Mouse (Mus musculus) cerebellum, postnatal 36 days (tissue): ENCODE data around the gene Steap3.
"Not testable (repeated sequence)": the region's sequence is repeated elsewhere in the genome, so short reads cannot be mapped to it uniquely, and the experiment has no call there.

Experiments used
- DNase-seq, 2 experiments: peaks; one replicate each; pipeline ENCODE4 v3.0.0; 2021 to 2022; ENCODE audit warnings: mixed read lengths in 2 of 2

The Steap3 gene

GRCm38 (mm10) chr1:120272605-120273004 lies at the start of gene Steap3:
Steap3 (minus strand) TSS chr1:120272705.
- DNase-seq: no peak

- DNase-seq: no peak
These were observed 48.9 kb upstream of the Steap3 start for GRCm38 (mm10) chr1:120321270-120322021.

DNA sequence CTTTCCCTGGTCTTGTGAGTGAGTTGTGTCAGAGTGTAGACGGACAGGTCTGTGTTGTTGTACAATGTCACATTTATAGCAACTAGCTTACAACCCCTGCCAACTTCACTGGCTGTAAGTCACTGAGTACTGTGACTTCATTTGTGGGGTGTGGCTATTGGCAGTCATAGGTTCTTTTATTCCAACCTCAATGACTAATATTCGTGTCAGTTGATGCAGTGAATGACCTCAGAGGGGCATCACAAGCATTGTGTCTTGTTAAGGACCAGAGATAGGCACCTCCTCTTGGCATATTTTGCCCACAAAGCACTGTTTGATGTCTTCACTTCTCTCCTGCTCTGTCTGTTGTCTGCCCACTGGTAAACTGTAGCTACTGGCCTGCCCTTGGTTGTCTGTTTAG lies 33.3 kb upstream of the Steap3 start:
- DNase-seq: no peak

DNA sequence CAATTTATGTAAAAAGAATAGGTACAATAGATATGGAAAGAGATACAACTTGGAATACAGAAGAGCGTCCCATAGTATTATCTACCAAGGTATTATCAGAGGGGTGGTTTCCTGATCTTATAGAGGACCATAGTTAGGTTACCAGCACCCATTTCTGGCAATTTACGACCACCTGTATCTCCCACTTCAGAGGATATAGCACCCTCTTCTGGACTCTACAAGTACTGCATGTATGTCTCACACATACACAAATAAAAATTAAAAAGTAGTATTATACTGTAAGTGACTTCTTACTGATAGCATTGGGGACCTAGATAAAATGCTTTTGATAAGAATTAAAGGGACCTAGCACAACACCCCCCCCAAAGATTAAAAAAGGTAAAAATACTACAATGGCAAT lies 24.4 kb upstream of the Steap3 start:
- DNase-seq: no peak

DNA sequence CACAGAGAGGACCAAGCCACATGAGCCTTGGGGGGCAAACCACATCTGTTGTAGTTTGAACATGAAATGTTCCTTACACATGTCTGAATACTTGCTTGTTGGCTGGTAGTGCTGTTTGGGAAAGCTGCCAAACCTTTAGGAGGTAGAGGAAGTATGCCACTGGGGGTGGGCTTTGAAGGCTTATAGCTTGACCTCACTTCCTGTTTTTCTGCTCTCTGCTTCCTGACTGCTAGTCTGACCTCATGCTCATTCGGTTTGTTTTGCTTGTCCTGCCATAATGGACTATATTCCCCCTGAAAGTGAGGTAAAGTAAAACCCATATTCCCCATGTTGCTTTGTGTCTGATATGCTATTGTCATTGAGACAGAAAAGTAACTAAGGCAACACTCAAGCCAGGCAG lies 21.3 kb upstream of the Steap3 start:
- DNase-seq: no peak

GRCm38 (mm10) chr1:120291709-120292108 lies 19.2 kb upstream of the Steap3 start:
- no peak for DNase-seq

- DNase-seq: no peak
These were observed 17.3 kb upstream of the Steap3 start for GRCm38 (mm10) chr1:120289843-120290242.

GRCm38 (mm10) chr1:120287679-120288078 lies 15.2 kb upstream of the Steap3 start:
- DNase-seq: no peak

DNA sequence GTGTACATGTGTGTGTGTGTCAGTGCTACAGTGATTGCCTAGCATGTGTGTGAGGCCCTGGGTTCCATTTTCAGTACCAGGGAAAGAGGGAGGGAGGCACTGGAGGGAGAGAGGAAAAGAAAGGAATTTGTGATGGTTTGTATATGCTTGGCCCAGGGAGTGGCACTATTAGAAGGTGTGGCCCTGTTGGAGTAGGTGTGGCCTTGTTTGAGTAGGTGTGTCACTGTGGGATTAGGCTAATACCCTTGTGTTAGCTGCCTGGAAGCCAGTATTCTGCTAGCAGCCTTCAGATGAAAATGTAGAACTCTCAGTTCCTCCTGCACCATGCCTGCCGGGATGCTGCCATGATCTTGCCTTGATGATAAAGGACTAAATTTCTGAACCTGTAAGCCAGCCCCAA lies 3.6 kb upstream of the Steap3 start:
- not testable (repeated sequence) for DNase-seq

GRCm38 (mm10) chr1:120275224-120275623 lies 2.7 kb upstream of the Steap3 start:
- DNase-seq: no peak

DNA sequence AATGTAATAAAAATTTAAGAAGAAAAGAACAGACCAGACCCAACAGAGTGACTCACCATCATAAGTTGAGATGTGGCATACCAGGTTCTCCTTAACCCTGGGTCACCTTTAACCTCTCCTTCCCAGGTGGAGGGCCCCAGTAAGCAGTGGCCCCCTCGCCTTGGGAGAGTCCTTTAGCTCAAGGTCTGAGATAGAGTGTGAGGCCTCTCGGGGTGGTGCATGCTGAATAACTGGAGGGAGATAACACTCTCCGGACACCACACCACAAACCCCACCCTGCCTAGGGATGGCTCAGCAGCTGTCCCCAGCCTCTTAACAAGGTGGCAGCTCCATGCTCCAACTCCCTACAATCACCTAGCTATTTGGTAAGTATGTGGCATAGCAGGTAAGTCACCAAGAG lies 1.6 kb downstream of the Steap3 start:
- DNase-seq: no peak

DNA sequence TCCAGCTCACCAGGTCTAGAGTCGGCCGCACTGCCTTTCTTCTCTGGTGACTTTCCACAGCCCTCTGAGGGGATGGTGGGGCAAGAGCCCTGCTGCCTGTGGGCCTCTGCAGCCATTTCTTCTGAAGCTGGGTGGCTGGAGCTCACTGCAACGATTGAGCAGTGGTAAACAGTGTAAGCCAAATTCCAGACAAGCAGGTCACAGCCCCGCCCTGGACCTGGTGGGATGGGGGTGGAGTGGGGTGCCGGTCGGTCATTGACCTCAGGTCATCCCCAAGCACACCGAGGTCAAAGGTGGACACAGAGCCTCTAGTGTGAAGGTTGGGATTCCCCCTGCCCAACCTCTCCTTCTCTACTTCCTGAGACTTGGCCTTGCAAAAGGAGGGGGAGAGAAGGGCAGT lies 2.4 kb downstream of the Steap3 start:
- no peak for DNase-seq

DNA sequence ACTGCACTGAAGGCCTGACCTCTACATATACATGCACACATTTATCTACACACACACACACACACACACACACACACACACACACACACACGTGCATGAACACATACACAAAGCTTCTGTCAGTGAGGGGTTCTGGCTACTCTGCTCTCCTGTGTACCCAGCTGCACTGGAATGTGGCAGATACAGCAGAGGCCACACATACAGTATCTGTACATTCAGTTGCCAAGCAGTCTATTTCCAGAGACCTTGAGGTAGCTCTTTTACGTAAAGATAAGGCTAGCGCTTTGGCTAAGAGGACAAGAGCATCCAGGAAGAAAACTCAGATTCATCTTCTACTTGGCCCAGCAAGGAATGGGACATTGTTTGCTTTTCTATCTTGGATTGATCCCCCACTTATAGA lies 4.9 kb downstream of the Steap3 start:
- no peak for DNase-seq

GRCm38 (mm10) chr1:120266460-120266859 lies 6.0 kb downstream of the Steap3 start:
- no peak for DNase-seq

DNA sequence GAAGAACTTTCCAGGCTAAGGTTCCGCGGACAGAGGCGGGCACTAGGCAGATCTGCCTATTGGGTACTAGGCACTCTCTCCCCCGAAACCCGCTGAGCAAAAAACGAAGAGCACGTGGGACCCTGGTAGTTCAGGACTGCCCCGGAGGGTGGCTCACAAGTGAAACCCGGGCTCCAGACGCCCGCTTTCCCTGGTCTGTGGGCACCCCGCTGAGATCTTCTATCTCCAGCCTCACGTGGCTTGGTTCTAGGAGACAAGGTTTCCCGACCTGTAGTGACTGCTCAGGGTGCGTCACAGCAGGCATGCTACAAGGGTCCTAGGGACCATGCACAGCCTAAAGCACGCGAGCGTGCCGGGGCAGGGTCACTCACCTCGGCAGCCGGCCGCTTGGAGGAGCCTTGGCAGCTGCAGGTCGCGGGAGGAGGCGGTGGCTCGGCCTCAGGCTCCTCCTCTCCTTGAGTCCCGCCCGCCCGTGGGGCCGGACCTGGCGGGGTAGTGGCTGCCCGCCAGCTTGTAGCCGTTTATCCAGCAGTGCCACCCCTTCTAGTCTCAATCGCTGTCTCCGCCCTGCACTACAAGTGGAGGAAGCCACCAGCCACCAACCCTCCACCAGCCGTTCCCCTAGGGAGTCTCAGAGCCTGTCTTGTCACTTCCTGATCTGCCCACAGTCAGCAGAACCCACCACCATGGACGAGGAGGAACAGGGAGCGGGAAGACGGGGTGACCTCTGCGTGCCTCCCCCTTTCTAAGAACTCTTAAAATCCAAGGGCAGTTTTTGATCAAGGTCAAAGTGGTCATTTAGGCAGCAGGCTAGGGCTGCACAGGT lies 7.4 kb downstream of the Steap3 start:
- peak; percentile 43 to 54 for DNase-seq

DNA sequence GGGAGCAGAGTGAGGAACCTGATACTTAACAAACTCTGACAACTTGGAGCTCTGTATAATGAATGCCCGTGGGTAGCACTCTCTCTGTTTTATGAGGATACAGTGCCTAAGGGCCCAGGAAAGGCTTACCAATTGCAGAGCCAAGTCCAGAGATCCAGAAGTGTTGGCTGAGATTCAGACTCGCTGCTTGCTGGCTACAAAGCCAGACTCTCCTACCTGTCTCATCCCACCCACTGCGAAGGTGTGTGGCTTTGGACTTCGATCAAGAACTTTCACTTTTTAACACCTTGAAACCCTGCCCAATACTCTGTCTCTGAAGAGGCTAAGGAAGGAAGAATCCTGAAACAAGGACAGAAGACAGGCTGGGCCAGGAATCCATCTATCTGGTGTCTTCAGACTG lies 9.3 kb downstream of the Steap3 start:
- no peak for DNase-seq

DNA sequence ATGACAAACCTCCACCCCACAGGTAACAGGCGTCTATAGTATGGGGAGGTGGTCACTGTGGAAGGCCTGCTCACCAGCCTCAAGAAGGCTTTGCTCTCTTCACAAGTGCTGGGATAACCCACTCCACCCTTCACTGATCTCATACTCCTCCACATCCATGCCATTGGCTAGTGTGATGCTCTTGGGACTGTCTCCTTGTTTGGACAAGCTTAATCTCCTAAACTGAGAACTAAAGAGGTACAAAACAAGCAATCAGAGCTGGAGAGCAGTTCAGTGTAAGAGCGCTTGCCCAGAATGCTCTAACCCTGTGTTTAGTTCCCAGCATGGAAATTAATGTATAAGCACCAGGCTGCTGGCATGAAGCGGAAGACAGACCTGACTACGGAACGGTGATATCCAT lies 11.3 kb downstream of the Steap3 start:
- no peak for DNase-seq

DNA sequence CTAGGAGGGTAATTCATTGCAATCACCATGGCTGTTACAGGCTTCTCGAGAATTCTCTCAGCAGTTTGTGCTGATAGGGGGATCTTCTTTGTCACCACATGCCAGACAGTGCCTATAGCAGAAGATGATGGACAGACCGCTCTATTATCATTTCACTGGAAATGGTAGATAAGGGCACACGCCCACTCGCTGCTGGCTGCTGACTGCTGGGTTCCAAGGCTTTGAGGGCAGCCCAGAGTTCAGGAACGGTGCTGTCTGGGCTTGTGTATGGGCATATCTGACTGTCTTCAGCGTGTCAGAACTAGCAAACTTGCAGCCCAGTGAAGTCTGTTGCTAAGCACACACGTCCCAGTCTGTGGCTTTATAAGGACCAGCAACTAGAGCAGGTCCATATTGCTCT lies 13.3 kb downstream of the Steap3 start:
- DNase-seq: no peak

DNA sequence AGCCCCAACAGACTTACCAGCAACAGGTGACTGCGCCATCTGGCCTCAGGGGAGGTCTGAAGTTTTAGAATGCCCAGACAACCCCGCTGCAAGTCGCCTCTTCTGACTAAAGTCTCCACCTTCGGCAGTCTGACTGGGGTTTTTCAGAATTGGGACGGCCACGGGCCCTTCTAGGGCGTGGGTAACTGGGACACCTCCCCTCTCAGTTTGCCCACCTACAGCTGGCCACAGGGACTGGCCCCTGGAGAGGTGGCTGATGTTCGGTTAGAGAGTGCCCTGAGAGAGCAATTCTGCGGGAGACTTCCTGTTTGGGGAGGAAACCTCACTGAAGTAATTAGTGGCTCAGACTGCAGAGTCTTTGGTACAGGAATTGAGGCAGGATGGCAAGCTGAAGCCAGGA lies 13.8 kb downstream of the Steap3 start:
- no peak for DNase-seq

GRCm38 (mm10) chr1:120258245-120258644 lies 14.3 kb downstream of the Steap3 start:
- no peak for DNase-seq

DNA sequence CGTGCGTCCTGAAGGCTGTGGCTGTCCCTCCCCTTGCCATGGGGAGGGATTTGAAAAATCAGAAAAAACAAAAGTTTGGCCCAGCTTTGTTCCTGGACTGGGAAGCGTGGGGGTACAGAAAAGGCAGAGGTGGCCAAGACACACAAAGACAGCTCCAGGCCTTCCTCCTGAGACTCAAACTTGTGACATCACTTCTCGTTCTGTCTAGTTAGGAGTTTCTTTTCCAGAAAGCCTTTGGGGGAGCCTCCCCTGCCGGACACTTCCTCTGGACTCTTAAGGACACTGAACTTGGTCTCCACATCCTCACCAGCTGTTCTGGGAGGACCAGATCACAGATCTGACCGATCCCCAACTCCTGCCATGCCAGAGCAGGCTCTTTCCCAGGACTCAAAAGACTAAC lies 18.8 kb downstream of the Steap3 start:
- no peak for DNase-seq

- DNase-seq: no peak
These were observed 19.9 kb downstream of the Steap3 start for GRCm38 (mm10) chr1:120252519-120253160.

- DNase-seq: no peak
These were observed 21.3 kb downstream of the Steap3 start for GRCm38 (mm10) chr1:120251193-120251592.

- no peak for DNase-seq
These were observed 21.9 kb downstream of the Steap3 start for GRCm38 (mm10) chr1:120250586-120250985.
